ENCODE assay signal across 9 mouse cellular contexts in genomic region chr2:145676544-145676925, GRCm38 (mm10). TPM values are rescaled to one million over a fixed set of nuclear protein-coding genes. Genes with fewer than 3 reads are reported as not detected.
DNase-seq lines count a peak whose midpoint lies in the region; ATAC-seq and TF ChIP-seq lines count a peak whose summit lies in the region.
"Had no signal": no experiment of that assay in that cellular context is flagged by ENCODE, and none has a peak within 500 bp of the region (broad histone marks: within the 10 kb centered on the region; RNA-seq: fewer than 3 reads in every experiment).

No protein-coding gene starts in this region.

- intact Hi-C loops in left cerebral cortex, postnatal 4 days (cut with DNase I) = no loop called here

- H3K9me3 ChIP-seq in heart, embryonic 14.5 days (ENCODE audit: control insufficient read depth, low read length) = no peaks in the 10 kb centered on the region
- H3K9me3 ChIP-seq in midbrain, embryonic 12.5 days = 0 out of 2 replicates have a peak, but pooled peaks cover 3% of the 10 kb centered on the region
- no peaks in the 10 kb centered on the region for H3K9me3 ChIP-seq in midbrain, embryonic 10.5 days (replicated peaks)
- H3K9me3 ChIP-seq in limb, embryonic 13.5 days = peaks cover 3% of the 10 kb centered on the region; the same call in 1 of the 2 replicates
- H3K9me3 ChIP-seq in stomach, postnatal 0 days (ENCODE audit: control insufficient read depth, low read length) = no peaks in the 10 kb centered on the region

- TF ChIP-seq EP300 in stomach, postnatal 0 days (optimal IDR thresholded peaks at IDR 0.05) = no peak

- peaks cover 0 to 20% of the 10 kb centered on the region in 2 experiments; a peak in 2 of 4 replicates for H3K4me1 ChIP-seq in heart, embryonic 14.5 days (ENCODE audit: control insufficient read depth in 2 of 2, insufficient read depth in 2 of 2, low read length in 2 of 2)
- peaks cover 22% of the 10 kb centered on the region for H3K4me1 ChIP-seq in midbrain, embryonic 12.5 days
- H3K4me1 ChIP-seq in midbrain, embryonic 10.5 days = peaks cover 25% of the 10 kb centered on the region
- H3K4me1 ChIP-seq in limb, embryonic 13.5 days = peaks cover 54% of the 10 kb centered on the region
- H3K4me1 ChIP-seq in stomach, postnatal 0 days (replicated peaks; ENCODE audit: control insufficient read depth, insufficient read depth) = no peaks in the 10 kb centered on the region

- no peaks in the 10 kb centered on the region for H3K27me3 ChIP-seq in heart, embryonic 14.5 days (ENCODE audit: control insufficient read depth, insufficient read depth, low read length)
- peaks cover 18% of the 10 kb centered on the region for H3K27me3 ChIP-seq in midbrain, embryonic 12.5 days
- peaks cover 27% of the 10 kb centered on the region; the same call in 1 of the 2 replicates for H3K27me3 ChIP-seq in midbrain, embryonic 10.5 days (ENCODE audit: low read depth, poor library complexity, severe bottlenecking)
- H3K27me3 ChIP-seq in limb, embryonic 13.5 days = no peaks in the 10 kb centered on the region
- no peaks in the 10 kb centered on the region for H3K27me3 ChIP-seq in stomach, postnatal 0 days (ENCODE audit: control insufficient read depth, insufficient read depth, low read length)

- peak overlapping the region; percentile 87 for H3K4me2 ChIP-seq in heart, embryonic 14.5 days (ENCODE audit: low read length)
- peak overlapping the region; percentile 77 for H3K4me2 ChIP-seq in midbrain, embryonic 12.5 days (replicated peaks)
- H3K4me2 ChIP-seq in limb, embryonic 13.5 days (replicated peaks) = peak overlapping the region; percentile 91
- peak overlapping the region; percentile 91; the same call in 1 of the 2 replicates for H3K4me2 ChIP-seq in stomach, postnatal 0 days (replicated peaks; ENCODE audit: low read depth)

- 64% methylated on average over 3 of the region's 3 CpGs for whole genome bisulfite sequencing in heart, embryonic 14.5 days
- WGBS in midbrain, embryonic 12.5 days = 67% methylated on average over 3 of the region's 3 CpGs
- 67% methylated on average over 3 of the region's 3 CpGs for WGBS in midbrain, embryonic 10.5 days
- WGBS in limb, embryonic 13.5 days = 41% methylated on average over 3 of the region's 3 CpGs
- WGBS in stomach, postnatal 0 days = 28% methylated on average over 3 of the region's 3 CpGs

- H3K4me3 ChIP-seq in heart, embryonic 14.5 days (ENCODE audit: control insufficient read depth in 1 of 2, insufficient read depth in 1 of 2, low read depth in 1 of 2, low read length in 2 of 2) = peak overlapping the region in 1 of 2 experiments; percentile 73; a peak in 2 of 4 replicates
- no peak overlapping the region for H3K4me3 ChIP-seq in midbrain, embryonic 12.5 days
- H3K4me3 ChIP-seq in midbrain, embryonic 10.5 days = no peak overlapping the region
- peak overlapping the region; percentile 3; the same call in 1 of the 2 replicates for H3K4me3 ChIP-seq in limb, embryonic 13.5 days
- 0 out of 2 replicates have a peak overlapping the region, but pooled peaks have one; percentile 70 for H3K4me3 ChIP-seq in stomach, postnatal 0 days (ENCODE audit: low read depth, low read length)

- H3K36me3 ChIP-seq in heart, embryonic 14.5 days (ENCODE audit: control insufficient read depth, insufficient read depth, low read length) = no peaks in the 10 kb centered on the region
- no peaks in the 10 kb centered on the region for H3K36me3 ChIP-seq in midbrain, embryonic 12.5 days
- no peaks in the 10 kb centered on the region for H3K36me3 ChIP-seq in midbrain, embryonic 10.5 days
- H3K36me3 ChIP-seq in limb, embryonic 13.5 days = 0 out of 2 replicates have a peak, but pooled peaks cover 5% of the 10 kb centered on the region
- no peaks in the 10 kb centered on the region for H3K36me3 ChIP-seq in stomach, postnatal 0 days (ENCODE audit: control insufficient read depth, insufficient read depth, low read length)

- no peak for TF ChIP-seq CTCF in stomach, postnatal 0 days (IDR thresholded peaks at IDR 0.05; ENCODE audit: low read depth)

- H3K27ac ChIP-seq in heart, embryonic 14.5 days (replicated peaks in 1 of 2; ENCODE audit: control insufficient read depth in 1 of 2, insufficient read depth in 1 of 2, low read depth in 2 of 2, low read length in 2 of 2) = peak overlapping the region in 1 of 2 experiments; percentile 72; a peak in 2 of 4 replicates
- no peak overlapping the region for H3K27ac ChIP-seq in midbrain, embryonic 12.5 days (replicated peaks)
- H3K27ac ChIP-seq in midbrain, embryonic 10.5 days (replicated peaks) = no peak overlapping the region
- no peak overlapping the region; the same call in 1 of the 2 replicates for H3K27ac ChIP-seq in limb, embryonic 13.5 days
- no peak overlapping the region for H3K27ac ChIP-seq in stomach, postnatal 0 days (replicated peaks)

- no peak overlapping the region for H3K9ac ChIP-seq in heart, embryonic 14.5 days (ENCODE audit: low read length)
- no peak overlapping the region for H3K9ac ChIP-seq in midbrain, embryonic 12.5 days (replicated peaks)
- H3K9ac ChIP-seq in limb, embryonic 13.5 days = no peak overlapping the region
- H3K9ac ChIP-seq in stomach, postnatal 0 days (ENCODE audit: low read length) = no peak overlapping the region

- ATAC-seq in heart, embryonic 14.5 days (ENCODE audit: insufficient number of reproducible peaks, insufficient read depth, low FRiP score, low read depth) = no peak
- no peak for ATAC-seq in midbrain, embryonic 12.5 days (ENCODE audit: low FRiP score, low read depth)
- no peak for ATAC-seq in limb, embryonic 13.5 days (ENCODE audit: low FRiP score, low read depth)
- no peak for ATAC-seq in stomach, postnatal 0 days (ENCODE audit: low FRiP score, low TSS enrichment)

- DNase-seq in heart, adult 9 months (ENCODE audit: low spot score in 2 of 2) = no peak
- DNase-seq in midbrain, embryonic 10.5 days (ENCODE audit: low spot score) = no peak
- no peak for DNase-seq in stomach, postnatal 0 days (ENCODE audit: low spot score)
- no peak for DNase-seq in frontal cortex, postnatal 25 days (ENCODE audit: low spot score in 2 of 2)
- DNase-seq in left cerebral cortex, postnatal 4 days = no peak
- DNase-seq: layer of hippocampus, postnatal 36 days had no signal

RNA-seq across cellular contexts. Expression of gene Rin2, which starts 1.5 kb away (rescaled TPM):
- 18.9 and 20.8 TPM in 2 replicates for polyA plus RNA-seq in heart, embryonic 14.5 days (2014; fragmentation: Nextera tagmentation; extraction: Ambion mirVana)
- polyA plus RNA-seq in midbrain, embryonic 12.5 days (2016; fragmentation: Nextera tagmentation; extraction: Ambion mirVana) = 14.8 and 16.8 TPM in 2 replicates
- 10.6 and 11.5 TPM in 2 replicates for polyA plus RNA-seq in midbrain, embryonic 10.5 days (2016; fragmentation: Nextera tagmentation; extraction: Ambion mirVana)
- 53.1 and 53.5 TPM in 2 replicates for polyA plus RNA-seq in limb, embryonic 13.5 days (2015; fragmentation: Nextera tagmentation; extraction: Ambion mirVana)
- polyA plus RNA-seq in stomach, postnatal 0 days (2015; fragmentation: Nextera tagmentation; extraction: Ambion mirVana) = 19.6 and 22.2 TPM in 2 replicates
- 10 to 100 TPM; 12.8 to 16.7 TPM for total RNA-seq in left cerebral cortex, postnatal 4 days (2021)

Comparison
In these comparisons a context has a peak if more than half of its experiments do, and no peak if none do; other contexts are left out.
1. H3K4me3 ChIP-seq: peak in limb, embryonic 13.5 days (single experiment) and stomach, postnatal 0 days (single experiment); none in midbrain, embryonic 12.5 days (single experiment) and midbrain, embryonic 10.5 days (single experiment).
2. Peak in every context shown above with its lines, with median percentiles within 50 percentile points of each other: H3K4me2 ChIP-seq.